ENCODE assay signal across 7 mouse cellular contexts in the genomic region with DNA sequence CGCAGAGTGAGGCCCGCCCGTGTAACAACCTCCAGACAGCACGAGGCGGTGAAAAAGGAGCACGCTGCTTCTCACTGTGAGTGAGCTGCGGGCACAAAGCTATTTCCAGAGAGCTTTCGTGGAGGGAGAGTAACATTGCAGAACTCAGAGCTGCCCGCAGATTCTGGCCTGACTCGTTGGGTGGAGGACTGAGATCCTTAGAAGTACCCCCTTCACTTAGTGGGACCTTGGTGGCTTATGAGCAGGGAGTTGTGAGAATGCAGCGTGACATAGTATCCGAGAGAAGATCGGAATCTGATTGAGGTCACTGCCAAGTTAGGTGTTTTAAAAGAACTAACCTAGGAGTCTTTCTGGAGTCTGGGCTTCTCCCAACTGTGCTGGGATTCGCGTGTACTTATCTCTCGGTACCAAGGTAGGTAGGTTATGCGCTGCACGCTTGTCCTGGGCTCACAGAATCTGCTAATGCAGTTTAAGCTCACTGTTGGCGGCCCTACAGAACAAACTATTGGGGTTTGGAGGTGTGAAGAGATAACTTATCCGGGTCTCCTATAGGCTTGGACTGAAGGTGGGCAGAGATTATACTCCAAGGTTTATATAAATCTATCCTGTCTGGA. TPM values are rescaled to one million over a fixed set of nuclear protein-coding genes. Genes with fewer than 3 reads are reported as not detected.
DNase-seq lines count a peak whose midpoint lies in the region; ATAC-seq and TF ChIP-seq lines count a peak whose summit lies in the region.

No protein-coding gene starts in this region.

- no peak for TF ChIP-seq EP300 in lung, postnatal 0 days (IDR thresholded peaks at IDR 0.05)

- H3K27me3 ChIP-seq in lung, postnatal 0 days (replicated peaks; ENCODE audit: insufficient read depth, low read length) = no peaks in the 10 kb centered on the region
- no peaks in the 10 kb centered on the region for H3K27me3 ChIP-seq in embryonic facial prominence, embryonic 14.5 days (replicated peaks; ENCODE audit: control insufficient read depth, insufficient read depth, low read length)
- H3K27me3 ChIP-seq in hindbrain, embryonic 13.5 days = no peaks in the 10 kb centered on the region

- intact Hi-C loops in gastrocnemius, postnatal 14 days (cut with DNase I; ENCODE audit: low total_unique reads) = no loop called here

- peak overlapping the region; percentile 72 for H3K4me2 ChIP-seq in lung, postnatal 0 days (replicated peaks; ENCODE audit: low read depth, low read length)
- H3K4me2 ChIP-seq in embryonic facial prominence, embryonic 14.5 days (ENCODE audit: low read depth, low read length) = peak overlapping the region; percentile 88
- H3K4me2 ChIP-seq in hindbrain, embryonic 13.5 days = peak overlapping the region; percentile 94

- no peaks in the 10 kb centered on the region for H3K9me3 ChIP-seq in lung, postnatal 0 days (ENCODE audit: low read length)
- no peaks in the 10 kb centered on the region for H3K9me3 ChIP-seq in embryonic facial prominence, embryonic 14.5 days (ENCODE audit: control insufficient read depth, low read length)
- H3K9me3 ChIP-seq in hindbrain, embryonic 13.5 days = no peaks in the 10 kb centered on the region

- H3K4me3 ChIP-seq in lung, postnatal 0 days (ENCODE audit: low read depth, low read length) = peak overlapping the region; percentile 60
- H3K4me3 ChIP-seq in embryonic facial prominence, embryonic 14.5 days (ENCODE audit: low read depth, low read length) = peak overlapping the region; percentile 89
- H3K4me3 ChIP-seq in hindbrain, embryonic 13.5 days = peak overlapping the region; percentile 89
- peak overlapping the region; percentile 98 for H3K4me3 ChIP-seq in macrophage (ENCODE audit: inconsistent target)

- DNase-seq in lung, postnatal 0 days (ENCODE audit: low spot score) = no peak
- no peak for DNase-seq in lung, postnatal 10 days
- DNase-seq in embryonic facial prominence, embryonic 14.5 days (ENCODE audit: low spot score) = peak; percentile 0
- DNase-seq in right cerebral cortex, postnatal 14 days = no peak
- no peak for DNase-seq in gastrocnemius, postnatal 14 days

- H3K27ac ChIP-seq in lung, postnatal 0 days (ENCODE audit: low read length) = peak overlapping the region; percentile 51
- H3K27ac ChIP-seq in embryonic facial prominence, embryonic 14.5 days (replicated peaks; ENCODE audit: low read depth, low read length) = peak overlapping the region; percentile 74; the same call in 1 of the 2 replicates
- peak overlapping the region; percentile 74 for H3K27ac ChIP-seq in hindbrain, embryonic 13.5 days
- H3K27ac ChIP-seq in macrophage = peak overlapping the region; percentile 69

- H3K36me3 ChIP-seq in lung, postnatal 0 days (ENCODE audit: insufficient read depth, low read length) = 0 out of 2 replicates have a peak, but pooled peaks cover 3% of the 10 kb centered on the region
- H3K36me3 ChIP-seq in embryonic facial prominence, embryonic 14.5 days (ENCODE audit: control insufficient read depth, insufficient read depth, low read length) = 0 out of 2 replicates have a peak, but pooled peaks cover 17% of the 10 kb centered on the region
- peaks cover 18% of the 10 kb centered on the region for H3K36me3 ChIP-seq in hindbrain, embryonic 13.5 days
- H3K36me3 ChIP-seq in macrophage (ENCODE audit: inconsistent target) = no peaks in the 10 kb centered on the region; the same call in 1 of the 2 replicates

- ATAC-seq in lung, postnatal 0 days = peak; percentile 2; the same call in 1 of the 2 replicates
- peak; percentile 3; the same call in 1 of the 2 replicates for ATAC-seq in embryonic facial prominence, embryonic 14.5 days (ENCODE audit: low read depth)
- ATAC-seq in hindbrain, embryonic 13.5 days (ENCODE audit: low FRiP score) = no peak; the same call in 1 of the 2 replicates

- peaks cover 55% of the 10 kb centered on the region for H3K79me2 ChIP-seq in macrophage (ENCODE audit: inconsistent target)

- WGBS in lung, postnatal 0 days = under 1% methylated on average over 20 of the region's 20 CpGs
- WGBS in embryonic facial prominence, embryonic 14.5 days = 0% methylated on average over 20 of the region's 20 CpGs
- WGBS in hindbrain, embryonic 13.5 days = under 1% methylated on average over 20 of the region's 20 CpGs
- WGBS in macrophage (ENCODE audit: missing documents) = 0% methylated on average over 20 of the region's 20 CpGs

- peaks cover 3% of the 10 kb centered on the region; the same call in 1 of the 2 replicates for H3K4me1 ChIP-seq in lung, postnatal 0 days (ENCODE audit: insufficient read depth, low read depth, low read length)
- H3K4me1 ChIP-seq in embryonic facial prominence, embryonic 14.5 days (ENCODE audit: control insufficient read depth, insufficient read depth, low read length) = peaks cover 13% of the 10 kb centered on the region; the same call in 1 of the 2 replicates
- peaks cover 30% of the 10 kb centered on the region for H3K4me1 ChIP-seq in hindbrain, embryonic 13.5 days (replicated peaks)

- peak overlapping the region; percentile 64 for H3K9ac ChIP-seq in lung, postnatal 0 days (replicated peaks; ENCODE audit: low read depth)
- H3K9ac ChIP-seq in embryonic facial prominence, embryonic 14.5 days (ENCODE audit: low read depth, low read length) = peak overlapping the region; percentile 86
- H3K9ac ChIP-seq in hindbrain, embryonic 13.5 days = peak overlapping the region; percentile 89

- no peak for TF ChIP-seq CTCF in lung, postnatal 0 days (IDR thresholded peaks at IDR 0.05)

RNA-seq across cellular contexts. Expression of a gene that starts 0.4 kb away (rescaled TPM):
- polyA plus RNA-seq in lung, postnatal 0 days (2015; fragmentation: Nextera tagmentation; extraction: Ambion mirVana) = 15.1 and 16.5 TPM in 2 replicates
- 67.0 and 75.0 TPM in 2 replicates for polyA plus RNA-seq in embryonic facial prominence, embryonic 14.5 days (2014; fragmentation: Nextera tagmentation; extraction: Ambion mirVana)
- 53.3 and 54.9 TPM in 2 replicates for polyA plus RNA-seq in hindbrain, embryonic 13.5 days (2015; fragmentation: Nextera tagmentation; extraction: Ambion mirVana)
- 10 to 100 TPM; 12.3 to 66.3 (median 37.0) TPM for total RNA-seq in macrophage (2018; cell fraction: chromatin; rRNA removed)
- total RNA-seq in macrophage (2018; cell fraction: cytosol; rRNA removed) = 10 to 100 TPM; 13.9 to 30.9 (median 21.6) TPM
- total RNA-seq in macrophage (2018; cell fraction: nucleus; rRNA removed) = 10 to 100 TPM; 11.4 to 47.2 (median 26.4) TPM
- polyA plus RNA-seq in macrophage (2018) = 17.1 to 36.4 TPM (median 25.7 TPM) in 3 replicates
- 10 to 100 TPM; 72.5 to 78.5 TPM for total RNA-seq in gastrocnemius, postnatal 14 days (2021)

RNA-seq across cellular contexts. Expression of a gene that starts 29.5 kb away (rescaled TPM):
- 9.1 and 11.1 TPM in 2 replicates for polyA plus RNA-seq in lung, postnatal 0 days (2015; fragmentation: Nextera tagmentation; extraction: Ambion mirVana)
- polyA plus RNA-seq in embryonic facial prominence, embryonic 14.5 days (2014; fragmentation: Nextera tagmentation; extraction: Ambion mirVana) = 14.1 and 14.5 TPM in 2 replicates
- 22.6 and 22.9 TPM in 2 replicates for polyA plus RNA-seq in hindbrain, embryonic 13.5 days (2015; fragmentation: Nextera tagmentation; extraction: Ambion mirVana)
- total RNA-seq in macrophage (2018; cell fraction: chromatin; rRNA removed) = 10 to 100 TPM in 22 of 26 experiments, 1 to 10 TPM in 4; 7.6 to 34.8 (median 19.0) TPM
- 10 to 100 TPM in 15 of 26 experiments, 1 to 10 TPM in 11; 3.7 to 13.0 (median 10.1) TPM for total RNA-seq in macrophage (2018; cell fraction: cytosol; rRNA removed)
- 10 to 100 TPM in 17 of 26 experiments, 1 to 10 TPM in 9; 4.9 to 29.1 (median 12.8) TPM for total RNA-seq in macrophage (2018; cell fraction: nucleus; rRNA removed)
- 8.1 to 14.1 TPM (median 12.9 TPM) in 3 replicates for polyA plus RNA-seq in macrophage (2018)
- 1 to 10 TPM; 6.7 to 8.4 TPM for total RNA-seq in gastrocnemius, postnatal 14 days (2021)

RNA-seq across cellular contexts. Expression of a gene that starts 29.8 kb away (rescaled TPM):
- polyA plus RNA-seq in lung, postnatal 0 days (2015; fragmentation: Nextera tagmentation; extraction: Ambion mirVana) = 3.8 and 3.9 TPM in 2 replicates
- polyA plus RNA-seq in embryonic facial prominence, embryonic 14.5 days (2014; fragmentation: Nextera tagmentation; extraction: Ambion mirVana) = 22.3 and 24.0 TPM in 2 replicates
- polyA plus RNA-seq in hindbrain, embryonic 13.5 days (2015; fragmentation: Nextera tagmentation; extraction: Ambion mirVana) = 7.0 and 9.1 TPM in 2 replicates
- 1 to 10 TPM in 23 of 26 experiments, under 1 TPM in 3; 0.34 to 8.7 (median 3.1) TPM for total RNA-seq in macrophage (2018; cell fraction: chromatin; rRNA removed)
- 1 to 10 TPM in 13 of 26 experiments, under 1 TPM in 13; 0.51 to 1.5 (median 0.95) TPM for total RNA-seq in macrophage (2018; cell fraction: cytosol; rRNA removed)
- total RNA-seq in macrophage (2018; cell fraction: nucleus; rRNA removed) = 1 to 10 TPM in 15 of 26 experiments, under 1 TPM in 10, not detected in 1; 0.34 to 7.9 (median 1.4) TPM
- 0.68 to 3.3 TPM (median 2.1 TPM) in 3 replicates for polyA plus RNA-seq in macrophage (2018)
- total RNA-seq in gastrocnemius, postnatal 14 days (2021) = 1 to 10 TPM; 1.6 to 2.1 TPM
